Comparison of ENCODE assay signal across 13 mouse cellular contexts in the genomic region with DNA sequence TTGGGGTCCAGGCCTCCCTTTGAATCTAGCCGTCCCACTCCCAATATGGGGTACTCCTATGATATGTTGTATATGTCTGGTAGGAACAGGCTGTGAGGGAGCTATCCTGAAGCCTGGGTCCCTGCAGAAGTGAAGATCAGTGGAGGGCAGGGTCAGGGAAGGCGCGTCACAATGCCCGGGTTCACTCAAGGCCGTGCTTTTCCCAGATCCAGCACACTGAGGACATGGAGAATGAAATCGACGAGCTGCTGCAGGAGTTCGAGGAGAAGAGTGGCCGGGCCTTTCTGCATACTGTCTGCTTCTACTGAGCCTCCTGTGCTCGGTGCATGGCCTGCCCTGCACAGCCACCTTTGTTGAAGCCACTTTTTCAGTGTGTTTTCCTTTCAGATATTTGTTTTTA. TPM values are rescaled to one million over a fixed set of nuclear protein-coding genes. Genes with fewer than 3 reads are reported as not detected.
DNase-seq lines count a peak whose midpoint lies in the region; ATAC-seq lines count a peak whose summit lies in the region.
"Had no signal": no experiment of that assay in that cellular context is flagged by ENCODE, and none has a peak within 500 bp of the region (broad histone marks: within the 10 kb centered on the region; RNA-seq: fewer than 3 reads in every experiment).

No protein-coding gene starts in this region.

- ATAC-seq in heart, embryonic 13.5 days (ENCODE audit: extremely low read depth, insufficient number of reproducible peaks, low FRiP score, low TSS enrichment), result no peak
- ATAC-seq in heart, embryonic 11.5 days (replicated peaks; ENCODE audit: insufficient number of reproducible peaks, low FRiP score, low TSS enrichment), result no peak
- ATAC-seq in midbrain, embryonic 13.5 days, result no peak
- ATAC-seq in midbrain, embryonic 14.5 days (ENCODE audit: low FRiP score, low TSS enrichment), result no peak
- ATAC-seq in embryonic facial prominence, embryonic 14.5 days (ENCODE audit: low read depth), result no peak
- ATAC-seq in neural tube, embryonic 13.5 days (ENCODE audit: low read depth), result no peak

- 84% methylated on average over 10 of the region's 10 CpGs for WGBS in heart, embryonic 13.5 days
- WGBS in heart, embryonic 11.5 days (ENCODE audit: insufficient replicate concordance), result 88% methylated on average over 10 of the region's 10 CpGs
- 88% methylated on average over 10 of the region's 10 CpGs for WGBS in midbrain, embryonic 13.5 days
- WGBS in midbrain, embryonic 14.5 days, result 90% methylated on average over 10 of the region's 10 CpGs
- WGBS in embryonic facial prominence, embryonic 14.5 days, result 80% methylated on average over 10 of the region's 10 CpGs
- 89% methylated on average over 10 of the region's 10 CpGs for WGBS in neural tube, embryonic 13.5 days

- no peaks in the 10 kb centered on the region for H3K27me3 ChIP-seq in heart, embryonic 13.5 days (replicated peaks)
- no peaks in the 10 kb centered on the region for H3K27me3 ChIP-seq in heart, embryonic 11.5 days (ENCODE audit: control insufficient read depth, insufficient read depth, low read length)
- H3K27me3 ChIP-seq in midbrain, embryonic 13.5 days, result no peaks in the 10 kb centered on the region
- H3K27me3 ChIP-seq in midbrain, embryonic 14.5 days (ENCODE audit: control insufficient read depth, insufficient read depth, low read length), result no peaks in the 10 kb centered on the region
- no peaks in the 10 kb centered on the region for H3K27me3 ChIP-seq in embryonic facial prominence, embryonic 14.5 days (replicated peaks; ENCODE audit: control insufficient read depth, insufficient read depth, low read length)
- no peaks in the 10 kb centered on the region for H3K27me3 ChIP-seq in neural tube, embryonic 13.5 days
- H3K27me3 ChIP-seq: CH12.LX; forebrain, embryonic 15.5 days had no signal

- no peak overlapping the region; the same call in 1 of the 2 replicates for H3K9ac ChIP-seq in heart, embryonic 13.5 days
- H3K9ac ChIP-seq in heart, embryonic 11.5 days (ENCODE audit: low read depth, low read length), result no peak overlapping the region
- H3K9ac ChIP-seq in midbrain, embryonic 13.5 days (replicated peaks), result peak overlapping the region; percentile 97; the same call in 1 of the 2 replicates
- H3K9ac ChIP-seq in midbrain, embryonic 14.5 days (replicated peaks; ENCODE audit: low read length), result no peak overlapping the region; the same call in 1 of the 2 replicates
- no peak overlapping the region; the same call in 1 of the 2 replicates for H3K9ac ChIP-seq in embryonic facial prominence, embryonic 14.5 days (ENCODE audit: low read depth, low read length)
- 0 out of 2 replicates have a peak overlapping the region, but pooled peaks have one; percentile 95 for H3K9ac ChIP-seq in neural tube, embryonic 13.5 days

- peaks cover 18% of the 10 kb centered on the region for H3K4me1 ChIP-seq in heart, embryonic 13.5 days
- peaks cover 15% of the 10 kb centered on the region for H3K4me1 ChIP-seq in heart, embryonic 11.5 days (ENCODE audit: control insufficient read depth, insufficient read depth, low read length)
- peaks cover 40% of the 10 kb centered on the region for H3K4me1 ChIP-seq in midbrain, embryonic 13.5 days (replicated peaks)
- peaks cover 18% of the 10 kb centered on the region for H3K4me1 ChIP-seq in midbrain, embryonic 14.5 days (ENCODE audit: control insufficient read depth, insufficient read depth, low read length)
- H3K4me1 ChIP-seq in embryonic facial prominence, embryonic 14.5 days (ENCODE audit: control insufficient read depth, insufficient read depth, low read length), result peaks cover 10% of the 10 kb centered on the region
- H3K4me1 ChIP-seq in neural tube, embryonic 13.5 days (replicated peaks), result peaks cover 45% of the 10 kb centered on the region

- no peak overlapping the region for H3K27ac ChIP-seq in heart, embryonic 13.5 days (replicated peaks)
- H3K27ac ChIP-seq in heart, embryonic 11.5 days (ENCODE audit: low read depth, low read length), result no peak overlapping the region
- H3K27ac ChIP-seq in midbrain, embryonic 13.5 days, result peak overlapping the region; percentile 97; the same call in 1 of the 2 replicates
- no peak overlapping the region for H3K27ac ChIP-seq in midbrain, embryonic 14.5 days (replicated peaks; ENCODE audit: low read depth, low read length)
- no peak overlapping the region for H3K27ac ChIP-seq in embryonic facial prominence, embryonic 14.5 days (replicated peaks; ENCODE audit: low read depth, low read length)
- H3K27ac ChIP-seq in neural tube, embryonic 13.5 days (replicated peaks), result peak overlapping the region; percentile 96

- no peak for DNase-seq in midbrain, embryonic 14.5 days
- no peak for DNase-seq in embryonic facial prominence, embryonic 14.5 days (ENCODE audit: low spot score)
- DNase-seq in thymus, adult 18-20 months, result no peak
- DNase-seq: gastrocnemius, postnatal 14 days; heart, postnatal 10 days; kidney, adult 2 months; thymus, postnatal 14 days had no signal

- no peaks in the 10 kb centered on the region for H3K9me3 ChIP-seq in heart, embryonic 13.5 days
- no peaks in the 10 kb centered on the region for H3K9me3 ChIP-seq in heart, embryonic 11.5 days (replicated peaks; ENCODE audit: control insufficient read depth, low read length)
- H3K9me3 ChIP-seq in midbrain, embryonic 13.5 days, result no peaks in the 10 kb centered on the region
- no peaks in the 10 kb centered on the region for H3K9me3 ChIP-seq in midbrain, embryonic 14.5 days (ENCODE audit: control insufficient read depth, low read length)
- H3K9me3 ChIP-seq in embryonic facial prominence, embryonic 14.5 days (ENCODE audit: control insufficient read depth, low read length), result no peaks in the 10 kb centered on the region
- H3K9me3 ChIP-seq in neural tube, embryonic 13.5 days, result no peaks in the 10 kb centered on the region
- H3K9me3 ChIP-seq: forebrain, embryonic 15.5 days had no signal

- H3K4me3 ChIP-seq in heart, embryonic 13.5 days, result no peak overlapping the region
- H3K4me3 ChIP-seq in heart, embryonic 11.5 days (ENCODE audit: low read depth, low read length), result no peak overlapping the region; the same call in 1 of the 2 replicates
- H3K4me3 ChIP-seq in midbrain, embryonic 13.5 days (replicated peaks), result no peak overlapping the region
- H3K4me3 ChIP-seq in midbrain, embryonic 14.5 days (replicated peaks; ENCODE audit: low read depth, low read length), result no peak overlapping the region
- H3K4me3 ChIP-seq in embryonic facial prominence, embryonic 14.5 days (ENCODE audit: low read depth, low read length), result no peak overlapping the region
- H3K4me3 ChIP-seq in neural tube, embryonic 13.5 days, result no peak overlapping the region

- peaks cover 44% of the 10 kb centered on the region for H3K36me3 ChIP-seq in heart, embryonic 13.5 days
- 0 out of 2 replicates have a peak, but pooled peaks cover 3% of the 10 kb centered on the region for H3K36me3 ChIP-seq in heart, embryonic 11.5 days (ENCODE audit: control insufficient read depth, insufficient read depth, low read length)
- H3K36me3 ChIP-seq in midbrain, embryonic 13.5 days, result peaks cover 26% of the 10 kb centered on the region
- H3K36me3 ChIP-seq in midbrain, embryonic 14.5 days (ENCODE audit: control insufficient read depth, insufficient read depth, low read length), result peaks cover 31% of the 10 kb centered on the region
- H3K36me3 ChIP-seq in embryonic facial prominence, embryonic 14.5 days (ENCODE audit: control insufficient read depth, insufficient read depth, low read length), result peaks cover 36% of the 10 kb centered on the region; the same call in 1 of the 2 replicates
- peaks cover 33% of the 10 kb centered on the region for H3K36me3 ChIP-seq in neural tube, embryonic 13.5 days

- peak overlapping the region; percentile 92; the same call in 1 of the 2 replicates for H3K4me2 ChIP-seq in heart, embryonic 13.5 days
- H3K4me2 ChIP-seq in heart, embryonic 11.5 days, result no peak overlapping the region
- H3K4me2 ChIP-seq in midbrain, embryonic 13.5 days (replicated peaks), result peak overlapping the region; percentile 95; the same call in 1 of the 2 replicates
- H3K4me2 ChIP-seq in midbrain, embryonic 14.5 days (ENCODE audit: low read length), result no peak overlapping the region; the same call in 1 of the 2 replicates
- H3K4me2 ChIP-seq in embryonic facial prominence, embryonic 14.5 days (ENCODE audit: low read depth, low read length), result peak overlapping the region; percentile 78; the same call in 1 of the 2 replicates
- H3K4me2 ChIP-seq in neural tube, embryonic 13.5 days, result 0 out of 2 replicates have a peak overlapping the region, but pooled peaks have one; percentile 95

RNA-seq across cellular contexts. Expression of a gene that starts 1.3 kb away (rescaled TPM):
- 0.46 and 0.51 TPM in 2 replicates for polyA plus RNA-seq in heart, embryonic 13.5 days (2015; fragmentation: Nextera tagmentation; extraction: Ambion mirVana)
- 0.47 and 0.68 TPM in 2 replicates for polyA plus RNA-seq in heart, embryonic 11.5 days (2014; fragmentation: Nextera tagmentation; extraction: Ambion mirVana)
- 8.6 and 10.1 TPM in 2 replicates for polyA plus RNA-seq in midbrain, embryonic 13.5 days (2015; fragmentation: Nextera tagmentation; extraction: Ambion mirVana)
- 7.5 and 19.8 TPM in 2 replicates for polyA plus RNA-seq in midbrain, embryonic 14.5 days (2014; fragmentation: Nextera tagmentation; extraction: Ambion mirVana)
- polyA plus RNA-seq in embryonic facial prominence, embryonic 14.5 days (2014; fragmentation: Nextera tagmentation; extraction: Ambion mirVana), result 0.87 and 0.92 TPM in 2 replicates
- 10.4 and 12.0 TPM in 2 replicates for polyA plus RNA-seq in neural tube, embryonic 13.5 days (2015; fragmentation: Nextera tagmentation; extraction: Ambion mirVana)

RNA-seq across cellular contexts. Expression of a gene that starts 27.6 kb away (rescaled TPM):
- polyA plus RNA-seq in heart, embryonic 13.5 days (2015; fragmentation: Nextera tagmentation; extraction: Ambion mirVana), result 87.7 and 93.2 TPM in 2 replicates
- polyA plus RNA-seq in heart, embryonic 11.5 days (2014; fragmentation: Nextera tagmentation; extraction: Ambion mirVana), result 84.2 and 88.2 TPM in 2 replicates
- polyA plus RNA-seq in midbrain, embryonic 13.5 days (2015; fragmentation: Nextera tagmentation; extraction: Ambion mirVana), result 82.1 and 84.8 TPM in 2 replicates
- 77.4 and 79.8 TPM in 2 replicates for polyA plus RNA-seq in midbrain, embryonic 14.5 days (2014; fragmentation: Nextera tagmentation; extraction: Ambion mirVana)
- 77.0 and 77.9 TPM in 2 replicates for polyA plus RNA-seq in embryonic facial prominence, embryonic 14.5 days (2014; fragmentation: Nextera tagmentation; extraction: Ambion mirVana)
- polyA plus RNA-seq in neural tube, embryonic 13.5 days (2015; fragmentation: Nextera tagmentation; extraction: Ambion mirVana), result 75.1 and 76.4 TPM in 2 replicates

RNA-seq across cellular contexts. Expression of a gene that starts 28.7 kb away (rescaled TPM):
- 105 and 122 TPM in 2 replicates for polyA plus RNA-seq in heart, embryonic 13.5 days (2015; fragmentation: Nextera tagmentation; extraction: Ambion mirVana)
- polyA plus RNA-seq in heart, embryonic 11.5 days (2014; fragmentation: Nextera tagmentation; extraction: Ambion mirVana), result 128 TPM in 2 replicates
- 155 and 159 TPM in 2 replicates for polyA plus RNA-seq in midbrain, embryonic 13.5 days (2015; fragmentation: Nextera tagmentation; extraction: Ambion mirVana)
- 162 and 177 TPM in 2 replicates for polyA plus RNA-seq in midbrain, embryonic 14.5 days (2014; fragmentation: Nextera tagmentation; extraction: Ambion mirVana)
- polyA plus RNA-seq in embryonic facial prominence, embryonic 14.5 days (2014; fragmentation: Nextera tagmentation; extraction: Ambion mirVana), result 133 and 146 TPM in 2 replicates
- 178 and 184 TPM in 2 replicates for polyA plus RNA-seq in neural tube, embryonic 13.5 days (2015; fragmentation: Nextera tagmentation; extraction: Ambion mirVana)

RNA-seq across cellular contexts. Expression of a gene that starts 39.1 kb away (rescaled TPM):
- polyA plus RNA-seq in heart, embryonic 13.5 days (2015; fragmentation: Nextera tagmentation; extraction: Ambion mirVana), result 1.1 and 1.4 TPM in 2 replicates
- 1.1 and 1.4 TPM in 2 replicates for polyA plus RNA-seq in heart, embryonic 11.5 days (2014; fragmentation: Nextera tagmentation; extraction: Ambion mirVana)
- polyA plus RNA-seq in midbrain, embryonic 13.5 days (2015; fragmentation: Nextera tagmentation; extraction: Ambion mirVana), result 5.0 and 6.4 TPM in 2 replicates
- 6.3 and 13.8 TPM in 2 replicates for polyA plus RNA-seq in midbrain, embryonic 14.5 days (2014; fragmentation: Nextera tagmentation; extraction: Ambion mirVana)
- 6.3 and 6.9 TPM in 2 replicates for polyA plus RNA-seq in embryonic facial prominence, embryonic 14.5 days (2014; fragmentation: Nextera tagmentation; extraction: Ambion mirVana)
- 10.5 and 16.5 TPM in 2 replicates for polyA plus RNA-seq in neural tube, embryonic 13.5 days (2015; fragmentation: Nextera tagmentation; extraction: Ambion mirVana)

RNA-seq across cellular contexts. Expression of a gene that starts 41.2 kb away (rescaled TPM):
- polyA plus RNA-seq in heart, embryonic 13.5 days (2015; fragmentation: Nextera tagmentation; extraction: Ambion mirVana), result 3.5 and 3.7 TPM in 2 replicates
- 0.89 and 1.1 TPM in 2 replicates for polyA plus RNA-seq in heart, embryonic 11.5 days (2014; fragmentation: Nextera tagmentation; extraction: Ambion mirVana)
- polyA plus RNA-seq in midbrain, embryonic 13.5 days (2015; fragmentation: Nextera tagmentation; extraction: Ambion mirVana), result 18.7 and 20.9 TPM in 2 replicates
- 18.0 and 24.4 TPM in 2 replicates for polyA plus RNA-seq in midbrain, embryonic 14.5 days (2014; fragmentation: Nextera tagmentation; extraction: Ambion mirVana)
- polyA plus RNA-seq in embryonic facial prominence, embryonic 14.5 days (2014; fragmentation: Nextera tagmentation; extraction: Ambion mirVana), result 12.7 and 14.9 TPM in 2 replicates
- 23.0 and 23.4 TPM in 2 replicates for polyA plus RNA-seq in neural tube, embryonic 13.5 days (2015; fragmentation: Nextera tagmentation; extraction: Ambion mirVana)

Comparison
In these comparisons a context has a peak if more than half of its experiments do, and no peak if none do; other contexts are left out.
1. H3K27ac ChIP-seq: peak in midbrain, embryonic 13.5 days (single experiment) and neural tube, embryonic 13.5 days (single experiment); none in heart, embryonic 13.5 days (single experiment), heart, embryonic 11.5 days (single experiment), midbrain, embryonic 14.5 days (single experiment) and embryonic facial prominence, embryonic 14.5 days (single experiment).
2. H3K4me2 ChIP-seq: peak in heart, embryonic 13.5 days (single experiment), midbrain, embryonic 13.5 days (single experiment), embryonic facial prominence, embryonic 14.5 days (single experiment) and neural tube, embryonic 13.5 days (single experiment); none in heart, embryonic 11.5 days (single experiment) and midbrain, embryonic 14.5 days (single experiment).
3. H3K9ac ChIP-seq: peak in midbrain, embryonic 13.5 days (single experiment) and neural tube, embryonic 13.5 days (single experiment); none in heart, embryonic 13.5 days (single experiment), heart, embryonic 11.5 days (single experiment), midbrain, embryonic 14.5 days (single experiment) and embryonic facial prominence, embryonic 14.5 days (single experiment).